Mouse (Mus musculus): ENCODE measurements around the gene Krtap5-4. TPM values are rescaled to one million over a fixed set of nuclear protein-coding genes. Genes with fewer than 3 reads are reported as not detected.
"Not testable (repeated sequence)": the region's sequence is repeated elsewhere in the genome, so short reads cannot be mapped to it uniquely, and the experiment has no call there.

Gene Krtap5-4
- total and polyA plus RNA-seq, 2 experiments from 2014 or later = not detected

GRCm38 (mm10) chr7:142314600-142315285 is 11.4 kb downstream of the Krtap5-4 start:
- WGBS = 31% methylated on average over 5 of the region's 5 CpGs
- no peak overlapping the region for H3K4me3 ChIP-seq (ENCODE audit: low read length)
- no peak overlapping the region for H3K4me2 ChIP-seq (ENCODE audit: low read depth, low read length)
- no peaks in the 10 kb centered on the region for H3K9me3 ChIP-seq (ENCODE audit: low read length)
- peak; percentile 57 for DNase-seq (ENCODE audit: low spot score)
- H3K9ac ChIP-seq (replicated peaks; ENCODE audit: low read length) = no peak overlapping the region
- no peaks in the 10 kb centered on the region for H3K36me3 ChIP-seq (ENCODE audit: insufficient read depth, low read length)
- H3K4me1 ChIP-seq (ENCODE audit: insufficient read depth, low read length) = 0 out of 2 replicates have a peak, but pooled peaks cover 2% of the 10 kb centered on the region
- no peak overlapping the region for H3K27ac ChIP-seq
- ATAC-seq = no peak
- no peak for TF ChIP-seq CTCF (IDR thresholded peaks at IDR 0.05; ENCODE audit: low read depth)
- no peaks in the 10 kb centered on the region for H3K27me3 ChIP-seq (ENCODE audit: insufficient read depth, low read length)

GRCm38 (mm10) chr7:142316558-142316957 is 13.2 kb downstream of the Krtap5-4 start:
- Histone ChIP-seq H3K27ac (no peak overlapping the region), H3K9me3 (ENCODE audit: low read length) (no peaks in the 10 kb centered on the region), H3K4me1 (ENCODE audit: insufficient read depth, low read length) (0 out of 2 replicates have a peak, but pooled peaks cover 4% of the 10 kb centered on the region), H3K27me3 (ENCODE audit: insufficient read depth, low read length) (no peaks in the 10 kb centered on the region), H3K4me2 (ENCODE audit: low read depth, low read length) (no peak overlapping the region), H3K36me3 (ENCODE audit: insufficient read depth, low read length) (no peaks in the 10 kb centered on the region), H3K4me3 (ENCODE audit: low read length) (no peak overlapping the region), H3K9ac (replicated peaks; ENCODE audit: low read length) (no peak overlapping the region)
- peak; percentile 71 for ATAC-seq
- peak; percentile 92 for TF ChIP-seq CTCF (IDR thresholded peaks at IDR 0.05; ENCODE audit: low read depth)
- WGBS = 49% methylated on average over 6 of the region's 6 CpGs
- DNase-seq (ENCODE audit: low spot score) = peak; percentile 76

- Histone ChIP-seq H3K27me3 (ENCODE audit: insufficient read depth, low read length) (no peaks in the 10 kb centered on the region), H3K36me3 (ENCODE audit: insufficient read depth, low read length) (no peaks in the 10 kb centered on the region), H3K4me2 (ENCODE audit: low read depth, low read length) (no peak overlapping the region), H3K4me3 (ENCODE audit: low read length) (no peak overlapping the region), H3K9ac (replicated peaks; ENCODE audit: low read length) (no peak overlapping the region), H3K9me3 (ENCODE audit: low read length) (no peaks in the 10 kb centered on the region), H3K27ac (no peak overlapping the region), H3K4me1 (ENCODE audit: insufficient read depth, low read length) (0 out of 2 replicates have a peak, but pooled peaks cover 4% of the 10 kb centered on the region)
- TF ChIP-seq CTCF (IDR thresholded peaks at IDR 0.05; ENCODE audit: low read depth) = no peak
- no peak for DNase-seq (ENCODE audit: low spot score)
- 84% methylated on average over 5 of the region's 5 CpGs for WGBS
- ATAC-seq = no peak
Measured at GRCm38 (mm10) chr7:142317216-142317615, 13.9 kb downstream of the Krtap5-4 start.

GRCm38 (mm10) chr7:142319124-142319523 is 15.8 kb downstream of the Krtap5-4 start:
- H3K4me1 ChIP-seq (ENCODE audit: insufficient read depth, low read length) = 0 out of 2 replicates have a peak, but pooled peaks cover 4% of the 10 kb centered on the region
- 56% methylated on average over 11 of the region's 11 CpGs for WGBS
- no peak overlapping the region for H3K4me3 ChIP-seq (ENCODE audit: low read length)
- DNase-seq (ENCODE audit: low spot score) (peak; percentile 43), ATAC-seq (no peak)
- no peak overlapping the region for H3K9ac ChIP-seq (replicated peaks; ENCODE audit: low read length)
- no peaks in the 10 kb centered on the region for H3K27me3 ChIP-seq (ENCODE audit: insufficient read depth, low read length)
- H3K4me2 ChIP-seq (ENCODE audit: low read depth, low read length) = no peak overlapping the region
- no peak overlapping the region for H3K27ac ChIP-seq
- no peak for TF ChIP-seq CTCF (IDR thresholded peaks at IDR 0.05; ENCODE audit: low read depth)
- no peaks in the 10 kb centered on the region for H3K9me3 ChIP-seq (ENCODE audit: low read length)
- H3K36me3 ChIP-seq (ENCODE audit: insufficient read depth, low read length) = no peaks in the 10 kb centered on the region

- ATAC-seq = peak; percentile 25; the same call in 1 of the 2 replicates
- WGBS = 42% methylated on average over 2 of the region's 2 CpGs
- Histone ChIP-seq H3K27ac (0 out of 2 replicates have a peak overlapping the region, but pooled peaks have one; percentile 15), H3K9me3 (ENCODE audit: low read length) (no peaks in the 10 kb centered on the region), H3K4me1 (ENCODE audit: insufficient read depth, low read length) (0 out of 2 replicates have a peak, but pooled peaks cover 4% of the 10 kb centered on the region), H3K36me3 (ENCODE audit: insufficient read depth, low read length) (no peaks in the 10 kb centered on the region), H3K4me2 (ENCODE audit: low read depth, low read length) (no peak overlapping the region), H3K27me3 (ENCODE audit: insufficient read depth, low read length) (no peaks in the 10 kb centered on the region), H3K9ac (replicated peaks; ENCODE audit: low read length) (no peak overlapping the region), H3K4me3 (ENCODE audit: low read length) (no peak overlapping the region)
- 0 out of 2 replicates have a peak, but pooled peaks have one; percentile 5 for TF ChIP-seq CTCF (IDR thresholded peaks at IDR 0.05; ENCODE audit: low read depth)
- no peak for DNase-seq (ENCODE audit: low spot score)
Measured at GRCm38 (mm10) chr7:142320906-142321305, 17.6 kb downstream of the Krtap5-4 start.

- H3K27ac ChIP-seq; H3K27me3 ChIP-seq (ENCODE audit: insufficient read depth, low read length); H3K9ac ChIP-seq (replicated peaks; ENCODE audit: low read length); H3K4me3 ChIP-seq (ENCODE audit: low read length); H3K4me2 ChIP-seq (ENCODE audit: low read depth, low read length); ATAC-seq; DNase-seq (ENCODE audit: low spot score); H3K4me1 ChIP-seq (ENCODE audit: insufficient read depth, low read length); H3K9me3 ChIP-seq (ENCODE audit: low read length); H3K36me3 ChIP-seq (ENCODE audit: insufficient read depth, low read length): not testable (repeated sequence)
- WGBS = 41% methylated on average over 3 of the region's 10 CpGs
Measured at GRCm38 (mm10) chr7:142321637-142322306, 18.4 kb downstream of the Krtap5-4 start.
